Mouse (Mus musculus) ES-E14 (cell line): ENCODE measurements around the gene Arap1.

ENCODE experiments used
- CHD2 ChIP-seq: IDR thresholded peaks from 2 replicates; pipeline ENCODE4 v1.6.1; 2014; ENCODE audit warnings: mild to moderate bottlenecking, low read depth, low read length, inconsistent platforms
- HCFC1 ChIP-seq: IDR thresholded peaks from 2 replicates; pipeline ENCODE4 v1.6.1; 2012; ENCODE audit warnings: low read length, inconsistent platforms, borderline replicate concordance; ENCODE audit not compliant: insufficient read depth
- MAFK ChIP-seq: IDR thresholded peaks from 2 replicates; pipeline ENCODE4 v1.6.1; 2014; ENCODE audit warnings: mild to moderate bottlenecking, low read depth, low read length, inconsistent platforms; ENCODE audit not compliant: insufficient read depth
- ZC3H11A ChIP-seq: IDR thresholded peaks from 2 replicates; pipeline ENCODE4 v1.6.1; 2012; ENCODE audit warnings: low read depth, mild to moderate bottlenecking, inconsistent platforms, low read length, borderline replicate concordance
- ZNF384 ChIP-seq: IDR thresholded peaks from 2 replicates; pipeline ENCODE4 v1.6.1; 2012; ENCODE audit warnings: low read depth, low read length, inconsistent platforms

DNA sequence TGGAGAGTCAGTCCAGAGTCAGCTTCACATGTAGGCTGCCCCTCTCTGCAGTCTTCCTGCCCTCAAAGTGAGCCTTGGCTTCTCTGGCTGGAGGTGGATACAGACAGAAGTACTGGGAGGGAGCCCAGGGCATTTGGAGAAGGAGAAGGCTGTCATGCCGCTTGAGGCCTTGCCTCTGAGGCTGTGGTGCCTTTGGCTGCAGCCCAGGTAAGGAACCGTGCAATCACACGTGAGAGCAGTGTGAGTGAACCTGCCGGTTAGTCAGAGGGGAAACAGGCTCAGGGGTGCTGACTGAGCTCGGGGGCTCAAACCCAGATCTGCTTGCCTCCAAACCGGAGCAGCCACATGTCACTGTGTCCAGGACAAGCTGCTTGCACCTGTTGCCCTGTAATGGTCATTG lies 33.6 kb downstream of the Arap1 start:
- TF ChIP-seq ZNF384 (no peak), CHD2 (no peak), ZC3H11A (no peak), HCFC1 (no peak), MAFK (no peak)
